Mouse (Mus musculus) hematopoietic multipotent progenitor cell, adult 10-12 weeks (in vitro differentiated cells): ENCODE measurements around the gene Pklr. TPM values are rescaled to one million over a fixed set of nuclear protein-coding genes. Genes with fewer than 3 reads are reported as not detected.

Source experiments
- polyA plus RNA-seq: library from polyadenylated mRNA; stranded (reverse); fragments of >175 nt; gene quantifications from 2 replicates; pipeline ENCODE4 v1.2.3, GENCODE M21; 2012; ENCODE audit warnings: low replicate concordance

The Pklr gene
- 5.5 and 56.5 TPM in 2 replicates for polyA plus RNA-seq

DNA sequence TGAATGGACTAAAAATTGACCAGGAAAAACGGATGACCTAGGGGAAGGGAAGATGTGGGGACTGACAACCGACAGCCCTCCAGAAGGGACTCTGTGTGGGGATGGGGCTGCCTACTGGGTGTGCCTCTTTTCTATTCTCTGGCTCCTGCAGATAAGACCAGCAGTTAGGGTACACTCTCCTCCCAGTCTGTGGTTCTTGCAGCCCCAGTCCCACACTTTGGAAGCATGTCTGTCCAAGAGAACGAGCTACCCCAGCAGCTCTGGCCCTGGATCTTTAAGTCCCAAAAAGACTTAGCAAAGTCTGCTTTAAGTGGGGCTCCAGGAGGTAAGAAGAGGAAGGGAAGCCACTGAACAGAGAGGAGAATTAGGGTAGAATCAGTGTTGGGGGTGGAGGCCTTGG, at the start of gene Pklr:
Gene Pklr (plus strand): TSS at position 185 of the 400 bp plus-strand sequence.

DNA sequence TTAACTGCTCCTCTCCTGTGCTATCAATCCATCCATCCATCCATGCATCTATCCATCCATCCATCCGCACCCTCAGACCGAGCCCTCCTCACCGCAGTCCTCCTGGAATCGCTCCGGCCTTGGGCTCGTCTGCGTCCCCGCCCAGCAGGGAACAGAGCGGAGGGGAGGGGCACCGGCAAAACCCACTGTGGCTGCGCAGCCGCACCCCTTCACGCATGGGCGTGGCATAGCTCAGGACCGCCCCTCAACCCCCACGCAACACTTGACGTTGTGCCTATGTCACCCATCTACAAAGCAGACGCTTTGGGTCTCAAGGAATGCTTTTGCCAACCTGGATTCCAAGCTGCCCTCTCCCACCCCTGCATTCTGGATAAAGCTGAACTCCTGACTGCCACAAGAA, 42.8 kb upstream of the Pklr start, which contains the start of gene Rusc1:
Gene Rusc1 (minus strand): TSS at position 137 of the 400 bp plus-strand sequence.

GRCm38 (mm10) chr3:89100811-89101210, 35.1 kb upstream of the Pklr start, which contains the start of gene Gm43738:
TSS of gene Gm43738 (minus strand) at chr3:89101099.

GRCm38 (mm10) chr3:89101812-89102494, 34.0 kb upstream of the Pklr start, which contains the start of gene Fdps:
TSS of gene Fdps (minus strand) at chr3:89101959.

GRCm38 (mm10) chr3:89159616-89160344, 23.8 kb downstream of the Pklr start, which contains the start of gene Hcn3:
TSS of gene Hcn3 (minus strand) at chr3:89160196.

DNA sequence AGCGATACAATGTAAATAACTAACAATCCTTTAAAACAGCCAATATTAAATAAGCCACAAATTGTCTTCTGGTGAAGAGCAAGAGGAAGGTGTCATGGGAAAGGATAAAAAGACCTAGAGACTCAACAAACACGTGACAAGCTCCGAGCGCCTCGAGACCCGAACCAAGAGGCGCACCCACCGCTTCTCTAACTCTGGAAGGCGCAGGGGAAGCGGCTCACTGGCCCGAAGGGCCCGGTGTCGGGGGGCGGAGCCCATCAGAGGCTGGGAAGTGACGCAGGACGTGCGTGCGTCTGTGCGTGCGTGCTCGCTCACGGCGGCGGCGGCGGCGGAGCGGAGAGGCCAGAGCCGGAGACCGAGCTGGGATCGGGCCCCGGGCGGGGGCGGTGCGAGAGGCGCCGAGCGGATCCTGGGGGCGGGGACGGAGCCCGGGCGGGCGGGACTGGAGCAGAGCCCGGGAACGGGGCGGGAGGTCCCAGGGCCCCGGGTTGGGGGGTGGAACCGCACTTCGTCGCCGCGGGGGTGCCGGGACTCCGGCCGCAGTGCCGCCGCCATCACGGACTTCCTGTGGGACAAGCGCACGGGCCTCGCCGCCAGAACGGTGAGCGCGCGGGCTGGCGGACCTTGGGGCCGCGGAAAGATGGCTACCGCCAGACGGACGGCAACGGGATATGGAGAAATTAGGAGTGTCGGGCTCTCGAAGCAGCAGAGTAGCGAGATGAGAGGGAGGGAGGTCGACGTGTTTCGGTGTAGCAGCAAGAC, 28.7 kb downstream of the Pklr start, which contains the start of gene Clk2:
Gene Clk2 (plus strand): TSS at position 290 of the 762 bp plus-strand sequence.

DNA sequence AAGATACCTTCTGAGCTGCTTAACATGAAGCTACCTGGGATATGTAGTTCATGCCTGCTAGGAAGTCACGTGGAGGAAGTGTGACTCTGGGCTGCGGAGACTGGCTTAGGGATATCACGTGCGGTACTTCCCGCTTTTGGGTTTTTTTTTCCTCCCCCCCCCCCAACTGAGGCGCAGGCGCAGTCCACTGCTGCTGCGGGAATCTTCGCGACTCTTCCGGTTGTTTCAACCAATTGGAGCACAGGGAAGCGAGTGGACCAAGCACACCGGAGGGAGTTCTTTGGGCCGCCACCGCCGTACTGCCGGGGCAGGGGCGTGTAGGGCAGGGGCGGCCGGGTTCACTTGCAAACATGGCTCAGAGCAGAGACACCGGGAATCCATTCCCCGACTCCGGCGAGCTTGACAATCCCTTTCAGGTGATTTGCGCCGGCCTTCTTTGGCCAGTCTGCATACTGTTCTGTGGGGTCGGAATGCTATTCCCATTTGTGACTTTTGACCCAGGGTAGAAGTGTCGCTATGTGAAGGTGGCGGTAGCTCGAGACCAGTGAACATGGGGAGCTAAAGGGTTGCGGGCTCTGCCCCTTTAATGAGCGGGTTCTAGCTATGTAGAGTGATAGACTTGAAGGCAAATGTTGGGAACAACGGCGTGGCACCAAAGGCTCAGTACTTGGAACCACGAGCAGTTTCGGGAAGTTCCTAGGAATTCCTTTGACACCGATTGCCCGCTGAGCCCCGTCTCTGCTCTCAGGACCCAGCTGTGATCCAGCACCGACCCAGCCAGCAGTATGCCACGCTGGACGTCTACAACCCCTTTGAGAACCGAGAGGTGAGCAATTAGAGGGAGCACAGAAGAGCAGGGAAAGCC, 41.5 kb downstream of the Pklr start, which contains the start of gene Scamp3:
Gene Scamp3 (plus strand): TSS at position 232 of the 865 bp plus-strand sequence.

DNA sequence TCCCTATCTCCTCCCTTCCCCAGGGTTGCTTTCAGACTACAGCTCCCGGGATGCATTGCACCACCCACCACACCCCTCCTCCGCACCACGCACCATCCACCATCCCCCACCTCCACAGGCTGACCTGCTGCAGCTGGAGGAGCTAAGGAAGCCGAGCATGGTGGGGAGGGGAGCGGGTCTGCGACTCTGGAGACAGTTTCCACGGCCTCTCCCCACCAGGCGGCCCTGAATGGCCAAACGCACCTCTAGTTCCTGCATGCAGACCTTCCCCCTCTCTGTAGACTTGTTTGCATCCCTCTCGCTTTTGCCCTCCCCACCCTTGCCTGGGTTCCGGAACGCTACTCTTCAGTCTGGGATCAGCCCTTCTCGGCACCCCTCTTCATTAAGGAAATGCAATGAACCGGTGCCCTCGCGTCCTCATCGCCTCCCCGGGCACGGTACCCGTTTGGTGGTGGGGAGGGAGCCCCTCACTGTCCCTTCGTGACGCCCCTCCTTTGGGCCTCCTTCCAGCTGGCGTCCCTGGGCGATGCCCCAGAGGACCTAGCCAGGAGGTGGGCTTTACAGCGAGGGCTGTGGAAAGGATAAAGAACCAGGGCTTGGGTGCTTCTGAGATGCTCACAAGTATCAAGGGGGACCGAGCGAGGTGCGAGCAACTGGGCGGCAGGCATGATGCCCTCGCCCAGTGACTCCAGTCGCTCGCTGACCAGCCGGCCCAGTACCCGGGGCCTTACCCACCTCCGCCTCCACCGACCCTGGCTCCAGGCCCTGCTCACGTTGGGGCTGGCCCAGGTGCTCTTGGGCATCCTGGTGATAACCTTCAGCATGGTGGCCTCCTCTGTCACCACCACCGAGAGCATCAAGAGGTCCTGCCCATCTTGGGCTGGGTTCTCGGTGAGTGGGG, 47.4 kb downstream of the Pklr start, which contains the start of gene Fam189b:
Gene Fam189b (plus strand): TSS at position 86 of the 901 bp plus-strand sequence.

Other genes with a start within 250 kb of the Pklr start
- 12.0 and 14.3 TPM in 2 replicates for gene Msto1, start 222.1 kb upstream of the Pklr start, polyA plus RNA-seq
- 5.1 and 8.2 TPM in 2 replicates for gene Ash1l, start 185.5 kb upstream of the Pklr start, polyA plus RNA-seq
- gene Dap3, start 185.0 kb upstream of the Pklr start, polyA plus RNA-seq, result 43.7 and 77.3 TPM in 2 replicates
- gene Rusc1, start 42.8 kb upstream of the Pklr start, polyA plus RNA-seq, result 39.4 and 51.6 TPM in 2 replicates
- gene Gm43738, start 35.0 kb upstream of the Pklr start, polyA plus RNA-seq, result 0.68 TPM in 1 of 2 replicates, not detected in the other
- 4.4 and 8.8 TPM in 2 replicates for gene Fdps, start 34.2 kb upstream of the Pklr start, polyA plus RNA-seq
- 3.0 and 4.4 TPM in 2 replicates for gene Hcn3, start 24.1 kb downstream of the Pklr start, polyA plus RNA-seq
- 48.8 and 75.7 TPM in 2 replicates for gene Clk2, start 28.7 kb downstream of the Pklr start, polyA plus RNA-seq
- gene Scamp3, start 41.3 kb downstream of the Pklr start, polyA plus RNA-seq, result 280 and 307 TPM in 2 replicates
- 144 and 333 TPM in 2 replicates for gene Fam189b, start 47.0 kb downstream of the Pklr start, polyA plus RNA-seq
- gene Gba, start 66.8 kb downstream of the Pklr start, polyA plus RNA-seq, result 14.9 and 15.3 TPM in 2 replicates
- gene Thbs3, start 79.0 kb downstream of the Pklr start, polyA plus RNA-seq, result 0.47 and 0.53 TPM in 2 replicates
- gene Mtx1, start 90.9 kb downstream of the Pklr start, polyA plus RNA-seq, result 196 and 222 TPM in 2 replicates
- gene Muc1, start 92.9 kb downstream of the Pklr start, polyA plus RNA-seq, result 0.72 and 1.1 TPM in 2 replicates
- 77.7 and 182 TPM in 2 replicates for gene Krtcap2, start 109.8 kb downstream of the Pklr start, polyA plus RNA-seq
- gene Trim46, start 110.2 kb downstream of the Pklr start, polyA plus RNA-seq, result 7.9 and 14.5 TPM in 2 replicates
- 332 and 345 TPM in 2 replicates for gene Dpm3, start 123.2 kb downstream of the Pklr start, polyA plus RNA-seq
- 38.7 and 63.5 TPM in 2 replicates for gene Slc50a1, start 134.4 kb downstream of the Pklr start, polyA plus RNA-seq
- gene Efna1, start 145.0 kb downstream of the Pklr start, polyA plus RNA-seq, result 0.37 and 0.85 TPM in 2 replicates
- gene Efna3, start 186.8 kb downstream of the Pklr start, polyA plus RNA-seq, result not detected in 2 replicates
- gene Efna4, start 201.9 kb downstream of the Pklr start, polyA plus RNA-seq, result 0.65 and 1.9 TPM in 2 replicates
- gene Adam15, start 213.9 kb downstream of the Pklr start, polyA plus RNA-seq, result 41.8 and 169 TPM in 2 replicates
- gene Dcst2, start 225.8 kb downstream of the Pklr start, polyA plus RNA-seq, result not detected in 2 replicates
- not detected in 2 replicates for gene Dcst1, start 229.1 kb downstream of the Pklr start, polyA plus RNA-seq